Mouse (Mus musculus) lung, postnatal 14 days (tissue): Measurements from ENCODE around the gene Olfr728.

Experiments
- DNase-seq: peaks from one replicate; pipeline ENCODE4 v3.0.0; 2021

The Olfr728 gene

DNA sequence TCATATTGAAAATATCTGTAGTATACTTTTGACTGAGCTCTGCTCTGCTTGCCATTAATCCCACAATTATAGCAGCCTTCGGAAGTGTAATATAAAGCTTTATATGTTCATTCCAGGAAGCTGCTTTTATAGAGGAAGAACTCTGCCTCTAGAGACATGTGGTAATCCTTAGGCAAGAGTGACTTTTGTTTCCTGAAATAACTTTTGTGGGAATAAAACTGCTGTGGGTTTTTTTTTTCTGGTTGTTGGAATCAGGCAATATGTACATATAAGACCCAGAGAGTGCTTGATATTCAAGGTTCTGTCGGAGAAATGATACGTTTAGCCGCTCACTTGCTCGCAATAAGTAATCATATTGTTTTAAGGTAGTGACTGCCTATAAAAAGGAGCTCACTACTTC is at the start of gene Olfr728:
Gene Olfr728 (minus strand): TSS at position 101 of the 400 bp plus-strand sequence.
- no peak for DNase-seq

DNA sequence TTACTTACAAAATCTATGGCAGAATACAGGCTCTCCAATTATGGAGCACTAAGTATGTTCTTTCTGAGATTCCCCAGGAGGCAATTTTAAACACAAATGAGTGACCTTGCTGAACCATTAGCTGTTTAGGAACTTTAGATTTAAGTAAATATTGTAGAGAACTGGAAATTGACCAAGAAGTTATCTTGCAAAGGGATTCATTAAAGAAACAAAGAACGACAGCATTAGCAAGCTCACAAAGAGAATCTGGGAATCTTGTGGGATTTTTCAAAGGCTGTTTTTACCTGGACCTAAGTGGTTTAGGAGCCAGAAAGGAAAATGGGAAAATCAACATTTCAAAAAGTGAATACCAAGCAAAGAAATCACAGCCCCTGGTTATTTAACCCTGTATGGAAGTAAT is 45.6 kb upstream of the Olfr728 start, which contains the start of gene Olfr730:
Gene Olfr730 (minus strand): TSS at position 101 of the 400 bp plus-strand sequence.
- no peak for DNase-seq

DNA sequence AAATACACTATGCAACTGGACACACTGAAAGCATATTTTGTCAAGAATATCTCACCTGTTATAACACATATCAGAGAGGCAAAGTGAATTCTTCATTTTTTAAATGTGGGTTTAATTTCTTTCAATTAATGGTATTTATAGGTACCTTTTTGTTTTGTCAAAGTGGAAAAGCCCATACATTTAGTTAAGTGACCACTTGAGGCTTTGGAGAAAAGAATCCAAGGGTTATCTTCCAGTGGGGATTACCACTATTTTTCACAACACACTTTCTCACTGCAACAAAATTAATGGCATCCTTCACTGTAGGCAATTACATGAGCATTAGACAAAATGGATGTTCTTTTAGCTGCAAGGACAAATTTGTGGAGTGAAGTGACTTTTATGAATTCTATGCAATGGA is 10.3 kb upstream of the Olfr728 start, which contains the start of gene Olfr729:
Gene Olfr729 (minus strand): TSS at position 101 of the 400 bp plus-strand sequence.
- no peak for DNase-seq

DNA sequence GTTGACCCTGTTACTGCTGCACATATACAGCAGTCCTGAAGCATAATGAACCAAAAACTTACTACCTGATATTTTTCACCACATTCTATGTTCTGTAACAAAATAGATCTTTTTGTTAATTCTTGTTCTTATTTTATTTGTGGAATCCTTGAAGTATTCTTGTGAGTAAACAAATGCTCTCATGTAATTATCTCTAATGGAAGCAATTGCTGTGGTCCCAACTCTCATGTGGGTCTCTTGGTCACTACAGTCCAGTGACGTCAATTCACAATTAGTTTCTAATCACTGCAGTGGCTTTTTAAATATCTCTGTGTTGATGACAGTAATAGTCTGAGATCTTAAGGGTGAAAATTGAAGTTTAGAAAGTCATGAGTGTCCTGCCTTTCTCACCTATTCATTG is 19.6 kb downstream of the Olfr728 start, which contains the start of gene Olfr727:
Gene Olfr727 (plus strand): TSS at position 301 of the 400 bp plus-strand sequence.
- DNase-seq: no peak

DNA sequence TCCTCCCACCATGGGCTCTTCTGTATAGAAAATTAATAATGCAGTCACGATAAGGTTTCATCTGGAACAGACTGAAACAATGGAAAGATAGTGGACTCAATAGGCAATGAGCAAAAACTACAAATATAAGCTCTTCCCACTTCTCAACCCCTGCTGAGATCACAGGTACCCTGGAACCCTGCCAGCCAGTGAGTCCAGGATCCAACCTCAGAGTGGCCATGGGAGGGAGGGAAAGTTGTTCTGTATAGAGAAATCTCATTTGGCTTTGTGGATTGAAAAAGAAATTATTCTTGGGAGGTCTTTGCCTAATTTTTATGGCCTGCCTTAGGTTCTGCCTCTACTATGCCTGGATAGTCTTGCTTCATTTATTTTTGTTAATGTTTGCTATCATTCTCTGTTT is 51.6 kb downstream of the Olfr728 start, which contains the start of gene Olfr726:
Gene Olfr726 (minus strand): TSS at position 101 of the 400 bp plus-strand sequence.
- no peak for DNase-seq
